Mouse (Mus musculus) testis, adult 10 weeks (tissue): Measurements from ENCODE around the gene Noct. TPM values are rescaled to one million over a fixed set of nuclear protein-coding genes. Genes with fewer than 3 reads are reported as not detected.

Experiments
- polyA plus RNA-seq: library from polyadenylated mRNA; stranded (reverse); fragments of 350-450 nt; fragmentation: Illumina TruSeq; extraction: RNeasy Lipid Tissue Mini Kit (QIAGEN cat#74804); gene quantifications from one replicate; pipeline ENCODE4 v1.2.3, GENCODE M21; 2014; ENCODE audit warnings: low read depth, low replicate concordance

The Noct gene
- 9.9 TPM for polyA plus RNA-seq

GRCm38 (mm10) chr3:51224363-51225225, at the start of gene Noct:
Gene Noct, plus strand, starts transcription at chr3:51224447.

Other genes starting within 250 kb of the Noct start
- 140 TPM for gene Elf2, start 116.2 kb downstream of the Noct start, polyA plus RNA-seq
- 26.1 TPM for gene Mgarp, start 172.3 kb downstream of the Noct start, polyA plus RNA-seq
- gene Ndufc1, start 184.5 kb downstream of the Noct start, polyA plus RNA-seq: 438 TPM
- gene Naa15, start 190.7 kb downstream of the Noct start, polyA plus RNA-seq: 330 TPM